In the genomic region with DNA sequence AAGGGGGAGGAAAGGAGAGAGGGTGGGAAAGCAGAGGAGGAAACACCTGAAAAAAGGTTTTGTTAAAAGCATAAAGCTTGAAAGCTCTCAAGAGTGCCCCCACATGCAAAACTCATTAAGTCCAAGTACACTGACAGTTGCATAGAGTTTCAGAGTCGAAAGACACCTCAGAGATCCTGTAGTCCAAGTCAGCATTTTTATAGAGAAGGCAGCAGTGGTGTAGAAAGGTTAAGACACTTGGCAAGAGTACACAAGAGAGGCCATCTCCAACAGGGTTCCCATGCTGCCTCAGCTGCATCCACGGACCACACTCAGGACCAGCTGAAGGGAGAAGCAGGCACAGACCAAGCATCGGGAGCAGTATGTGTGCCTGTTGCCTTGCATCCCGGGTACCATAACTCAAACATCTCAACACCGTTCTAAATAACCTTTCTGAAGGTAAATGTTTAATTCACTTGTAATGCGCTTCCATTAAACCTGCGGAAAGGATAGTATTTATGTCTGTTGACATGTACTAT, we compare ENCODE assay signal across 16 mouse cellular contexts.
"Had no signal": no experiment of that assay in that cellular context is flagged by ENCODE, and none has a peak within 500 bp of the region (broad histone marks: within the 10 kb centered on the region; RNA-seq: fewer than 3 reads in every experiment).

No protein-coding gene starts in this region.

- H3K9ac ChIP-seq: liver, embryonic 12.5 days; liver, embryonic 15.5 days had no signal

- H3K4me1 ChIP-seq: liver, embryonic 12.5 days; liver, embryonic 15.5 days had no signal

- H3K4me3 ChIP-seq: layer of hippocampus, adult 2 months; left cerebral cortex, adult 2 months; liver, embryonic 12.5 days; liver, embryonic 15.5 days had no signal

- H3K36me3 ChIP-seq: liver, embryonic 12.5 days; liver, embryonic 15.5 days had no signal

- DNase-seq: kidney, adult 2 months; kidney, postnatal 25 days; layer of hippocampus, adult 9-11 months; liver; lung, adult 18-20 months; lung, postnatal 14 days; lung, postnatal 4 days; midbrain, embryonic 14.5 days; thymus, adult 18-20 months; thymus, postnatal 36 days had no signal

- H3K4me2 ChIP-seq: liver, embryonic 12.5 days; liver, embryonic 15.5 days; midbrain, embryonic 11.5 days had no signal

- H3K27me3 ChIP-seq: liver, embryonic 12.5 days; liver, embryonic 15.5 days had no signal

- H3K27ac ChIP-seq: kidney, postnatal 0 days; layer of hippocampus, adult 2 months; left cerebral cortex, adult 2 months; liver, embryonic 12.5 days; liver, embryonic 15.5 days had no signal

- H3K9me3 ChIP-seq: liver, embryonic 12.5 days; liver, embryonic 15.5 days had no signal

- ATAC-seq: liver, embryonic 12.5 days had no signal
